Mouse (Mus musculus): ENCODE results near the gene Numa1.

The Numa1 gene

DNA sequence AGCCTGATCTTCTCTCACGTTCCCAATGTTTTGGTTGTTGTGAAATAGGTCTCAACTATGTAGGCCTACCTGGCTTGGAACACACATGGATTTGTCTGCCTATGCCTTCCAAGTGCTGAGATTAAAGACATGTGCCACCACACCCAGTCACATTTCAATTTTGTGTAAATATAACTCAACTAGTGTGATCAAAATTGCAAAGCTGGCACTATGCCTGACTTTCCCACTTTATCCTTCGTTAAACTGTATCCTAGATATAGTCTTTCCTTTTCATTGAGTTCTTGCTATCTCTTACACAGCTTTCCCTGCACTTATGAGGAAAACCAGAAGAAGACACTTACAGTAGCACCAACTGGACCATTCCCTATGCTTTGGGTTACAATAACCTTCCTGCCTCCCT, 101.6 kb downstream of the Numa1 start:
- in situ Hi-C loops (cut with MboI, MseI), result loop anchor here (5.0 kb wide), 1 partner anchor 77 kb away; no protein-coding TSS in a partner anchor

DNA sequence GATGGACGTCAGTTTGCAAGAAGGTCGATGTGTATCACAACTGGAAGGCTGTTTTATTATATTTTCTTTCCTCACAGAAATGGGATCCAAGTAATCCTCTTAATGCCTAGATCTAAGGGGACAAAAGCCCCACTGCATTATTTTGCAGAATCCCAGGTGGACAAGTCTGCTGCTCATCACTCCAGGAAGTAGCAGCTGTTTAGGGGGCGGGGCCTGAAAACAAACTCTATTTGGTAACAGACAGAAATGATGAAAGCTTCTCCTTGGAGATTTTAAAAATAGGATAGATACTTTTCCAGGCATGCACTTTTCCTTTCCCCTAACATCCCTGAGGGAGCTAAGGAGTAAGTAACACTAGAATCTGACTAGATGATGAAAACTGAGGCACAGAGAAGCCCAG, 103.4 kb downstream of the Numa1 start:
- in situ Hi-C loops (cut with MboI, MseI), result loop anchor here (5.0 kb wide), 1 partner anchor 75 kb away; no protein-coding TSS in a partner anchor

DNA sequence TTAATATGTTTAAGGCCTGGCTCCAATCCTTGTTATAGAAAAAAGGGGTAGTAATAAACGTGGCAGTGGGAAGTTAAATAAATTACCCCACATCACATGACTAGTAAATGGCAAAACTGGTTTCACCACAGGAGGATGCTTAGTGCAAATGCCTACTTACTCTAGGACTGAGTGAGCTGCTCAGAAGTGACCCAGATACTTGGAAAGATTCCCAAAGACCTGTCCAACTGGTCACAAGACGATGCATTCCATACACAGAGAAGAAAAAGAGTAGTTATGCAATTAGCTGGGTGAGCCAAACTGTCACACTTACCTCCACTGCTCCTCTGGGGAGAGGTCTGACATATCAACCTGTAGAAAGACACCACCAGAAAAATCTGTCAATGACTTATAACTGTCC, 108.4 kb downstream of the Numa1 start:
- in situ Hi-C loops (cut with MboI, MseI), result no loop called here

GRCm38 (mm10) chr7:102048524-102048923, 114.6 kb downstream of the Numa1 start:
- in situ Hi-C loops (cut with MboI, MseI), result loop anchor here (5.0 kb wide), 1 partner anchor 34 kb away; the partner anchor contains the start of gene Trpc2

GRCm38 (mm10) chr7:102061353-102061752, 127.4 kb downstream of the Numa1 start:
- in situ Hi-C loops (cut with MboI, MseI), result loop anchor here (10.0 kb wide), 1 partner anchor 127 kb away; the partner anchor contains the start of genes Lrrc51 and Numa1

DNA sequence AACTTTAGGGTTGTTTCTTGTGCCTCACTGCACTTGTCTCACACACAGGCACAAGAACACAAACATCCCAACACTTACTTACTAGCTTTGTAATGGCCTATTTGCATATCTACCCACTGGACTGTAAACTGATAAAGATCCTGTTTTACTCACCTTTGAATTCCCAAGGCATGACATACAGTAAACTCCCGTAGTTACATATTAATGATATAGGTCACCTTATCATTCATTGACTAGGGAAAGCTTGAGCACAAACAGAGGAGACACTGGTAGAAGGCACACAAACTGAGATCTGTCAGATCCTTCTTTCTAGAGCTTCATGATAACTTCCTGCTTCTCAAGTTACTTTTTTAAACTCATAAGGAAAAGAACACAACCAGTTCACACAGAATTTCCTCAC, 128.3 kb downstream of the Numa1 start:
- in situ Hi-C loops (cut with MboI, MseI), result loop anchor here (10.0 kb wide), 1 partner anchor 127 kb away; the partner anchor contains the start of genes Lrrc51 and Numa1

DNA sequence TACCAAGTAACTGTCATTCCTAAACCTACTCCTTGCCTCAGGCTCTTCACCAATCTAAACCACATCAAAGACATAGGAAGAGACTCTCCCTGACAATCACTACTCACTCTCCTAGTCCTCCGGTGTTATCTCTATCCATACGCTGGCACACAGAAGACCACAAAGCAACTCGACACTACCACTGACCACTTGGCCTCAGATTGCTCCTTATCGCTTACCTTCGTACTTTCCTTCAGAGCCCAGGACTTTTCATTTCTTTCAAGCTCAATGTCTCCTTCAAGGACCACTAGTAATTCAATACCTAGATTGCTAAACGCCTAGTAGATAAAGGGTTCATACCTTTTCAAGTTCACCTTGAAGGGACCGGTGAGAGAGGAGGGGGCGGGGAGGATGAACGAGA, 130.0 kb downstream of the Numa1 start:
- in situ Hi-C loops (cut with MboI, MseI), result loop anchor here (10.0 kb wide), 1 partner anchor 129 kb away; the partner anchor contains the start of genes Lrrc51 and Numa1
